Mouse (Mus musculus) hindbrain, embryonic 14.5 days (tissue): ENCODE measurements at regions not wholly inside any gene's neighbourhood (a gene's known extent, or its start where the extent isn't known, plus 50 kb on each side); places are given as distances from the start of the nearest gene placed in this dataset.
"Not testable (repeated sequence)": the region's sequence is repeated elsewhere in the genome, so short reads cannot be mapped to it uniquely, and the experiment has no call there.

ENCODE experiments used
- ATAC-seq: fragments of 200-750 bp; cut with Nextera tagmentation; 2 replicates; pipeline ENCODE4 v1.8.0; 2017; ENCODE audit warnings: moderate number of reproducible peaks, mild to moderate bottlenecking, moderate TSS enrichment, moderate library complexity; ENCODE audit not compliant: low FRiP score
- DNase-seq: peaks from one replicate; pipeline ENCODE4 v3.0.0-alpha.2; 2015; ENCODE audit warnings: low spot score
- H3K27ac ChIP-seq: fragments of 300-500 bp; sonication (generic); 2 replicates; pipeline ENCODE4 v1.5.1; 2014; ENCODE audit warnings: mild to moderate bottlenecking, moderate library complexity
- H3K27me3 ChIP-seq: fragments of 300-500 bp; sonication (generic); 2 replicates; pipeline ENCODE4 v1.6.1; 2014; ENCODE audit warnings: mild to moderate bottlenecking, low read length, mixed read lengths; ENCODE audit not compliant: control insufficient read depth, insufficient read depth
- H3K36me3 ChIP-seq: fragments of 300-500 bp; sonication (generic); replicated peaks from 2 replicates; pipeline ENCODE4 v1.6.1; 2014; ENCODE audit not compliant: control insufficient read depth, insufficient read depth
- H3K4me1 ChIP-seq: fragments of 300-500 bp; sonication (generic); replicated peaks from 2 replicates; pipeline ENCODE4 v1.6.1; 2014; ENCODE audit warnings: antibody characterized with exemption, low read length, mixed read lengths; ENCODE audit not compliant: control insufficient read depth, insufficient read depth
- H3K4me2 ChIP-seq: fragments of 300-500 bp; sonication (generic); replicated peaks from 2 replicates; pipeline ENCODE4 v1.6.1; 2014; ENCODE audit warnings: mild to moderate bottlenecking, moderate library complexity
- H3K4me3 ChIP-seq: fragments of 300-500 bp; sonication (generic); replicated peaks from 2 replicates; pipeline ENCODE4 v1.5.1; 2014; ENCODE audit warnings: mild to moderate bottlenecking, low read length
- H3K9ac ChIP-seq: fragments of 300-500 bp; sonication (generic); 2 replicates; pipeline ENCODE4 v1.6.1; 2014
- H3K9me3 ChIP-seq: fragments of 300-500 bp; sonication (generic); 2 replicates; pipeline ENCODE4 v1.6.1; 2016; ENCODE audit warnings: low read length; ENCODE audit not compliant: control insufficient read depth
- WGBS: fragments of 180-500 bp; shearing (Covaris S2); extraction: QIAGEN DNeasy Blood & Tissue Kit; methylation state at CpG from one replicate; pipeline ENCODE4 v1.1.7; 2014; 5-methylcytosine and 5-hydroxymethylcytosine counted together

- H3K4me1 ChIP-seq: no peaks in the 10 kb centered on the region
- no peak overlapping the region for H3K9ac ChIP-seq
- H3K9me3 ChIP-seq: no peaks in the 10 kb centered on the region
- no peaks in the 10 kb centered on the region for H3K36me3 ChIP-seq
- no peak overlapping the region for H3K4me3 ChIP-seq
- H3K27me3 ChIP-seq: no peaks in the 10 kb centered on the region
- 73% methylated on average over 4 of the region's 4 CpGs for WGBS
- ATAC-seq: 0 out of 2 replicates have a peak, but pooled peaks have one; percentile 59
- DNase-seq: no peak
- H3K27ac ChIP-seq: no peak overlapping the region
- H3K4me2 ChIP-seq: no peak overlapping the region
Observed at GRCm38 (mm10) chr12:45162011-45162410, 87.5 kb upstream of the Stxbp6 start.

GRCm38 (mm10) chr12:45161581-45161980 lies 87.1 kb upstream of the Stxbp6 start:
- H3K9me3 ChIP-seq, H3K4me1 ChIP-seq, ATAC-seq, H3K36me3 ChIP-seq, DNase-seq, H3K4me2 ChIP-seq, H3K4me3 ChIP-seq, H3K9ac ChIP-seq, H3K27ac ChIP-seq, H3K27me3 ChIP-seq: not testable (repeated sequence)
- WGBS: 84% methylated on average over 4 of the region's 5 CpGs

GRCm38 (mm10) chr12:45158986-45159385 lies 84.5 kb upstream of the Stxbp6 start:
- no peaks in the 10 kb centered on the region for H3K36me3 ChIP-seq
- WGBS: 66% methylated on average over 3 of the region's 3 CpGs
- no peak overlapping the region for H3K4me2 ChIP-seq
- H3K4me3 ChIP-seq: no peak overlapping the region
- no peaks in the 10 kb centered on the region for H3K9me3 ChIP-seq
- H3K27me3 ChIP-seq: no peaks in the 10 kb centered on the region
- ATAC-seq: peak; percentile 72; the same call in 1 of the 2 replicates
- H3K9ac ChIP-seq: no peak overlapping the region
- 0 out of 2 replicates have a peak overlapping the region, but pooled peaks have one; percentile 62 for H3K27ac ChIP-seq
- peak; percentile 40 for DNase-seq
- H3K4me1 ChIP-seq: no peaks in the 10 kb centered on the region

DNA sequence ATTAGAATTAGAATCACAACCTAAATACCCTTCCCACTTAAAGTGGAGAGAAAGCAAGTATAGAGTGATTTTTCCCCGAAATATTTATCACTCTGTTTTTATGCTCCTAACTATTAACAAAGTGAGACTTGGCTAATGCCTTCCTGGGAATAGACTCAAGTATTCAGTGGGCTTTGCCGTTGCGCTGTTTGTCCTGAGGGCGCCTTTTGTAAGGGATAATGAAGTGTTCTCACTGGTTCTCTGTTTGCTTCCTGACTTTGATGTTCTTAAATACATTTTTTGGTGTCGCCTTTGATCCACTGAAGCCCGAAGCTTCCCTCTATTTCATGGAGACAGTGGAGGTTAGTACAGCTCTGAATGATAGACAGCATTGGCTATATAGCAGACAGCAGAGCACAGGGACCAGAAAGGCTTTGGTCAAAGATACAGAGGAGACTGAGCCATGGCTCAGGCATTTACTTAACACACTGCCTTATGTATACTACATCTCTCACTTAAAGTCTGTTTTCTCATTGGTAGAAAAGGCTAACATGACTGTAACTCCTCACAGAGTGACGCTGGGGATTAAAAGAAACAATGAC lies 63.0 kb upstream of the Stxbp6 start:
- 69% methylated on average over 7 of the region's 7 CpGs for WGBS
- H3K4me2 ChIP-seq: no peak overlapping the region
- H3K27ac ChIP-seq: no peak overlapping the region
- no peak for DNase-seq
- H3K4me1 ChIP-seq: no peaks in the 10 kb centered on the region
- no peaks in the 10 kb centered on the region for H3K36me3 ChIP-seq
- H3K27me3 ChIP-seq: no peaks in the 10 kb centered on the region
- H3K9ac ChIP-seq: no peak overlapping the region
- ATAC-seq: no peak
- H3K4me3 ChIP-seq: no peak overlapping the region
- no peaks in the 10 kb centered on the region for H3K9me3 ChIP-seq

- Histone ChIP-seq H3K9me3 (no peaks in the 10 kb centered on the region), H3K4me2 (no peak overlapping the region), H3K4me1 (no peaks in the 10 kb centered on the region), H3K27ac (no peak overlapping the region), H3K9ac (no peak overlapping the region), H3K36me3 (no peaks in the 10 kb centered on the region), H3K27me3 (no peaks in the 10 kb centered on the region), H3K4me3 (no peak overlapping the region)
- WGBS: 76% methylated on average over 2 of the region's 2 CpGs
- ATAC-seq: no peak
- no peak for DNase-seq
Observed at GRCm38 (mm10) chr12:45133415-45133814, 58.9 kb upstream of the Stxbp6 start.

GRCm38 (mm10) chr12:45131139-45131538 lies 56.6 kb upstream of the Stxbp6 start:
- Histone ChIP-seq H3K4me1 (no peaks in the 10 kb centered on the region), H3K27ac (no peak overlapping the region), H3K36me3 (no peaks in the 10 kb centered on the region), H3K9me3 (no peaks in the 10 kb centered on the region), H3K4me3 (no peak overlapping the region), H3K9ac (no peak overlapping the region), H3K4me2 (no peak overlapping the region), H3K27me3 (no peaks in the 10 kb centered on the region)
- DNase-seq (no peak), ATAC-seq (no peak)
- WGBS: 86% methylated on average over 5 of the region's 5 CpGs

DNA sequence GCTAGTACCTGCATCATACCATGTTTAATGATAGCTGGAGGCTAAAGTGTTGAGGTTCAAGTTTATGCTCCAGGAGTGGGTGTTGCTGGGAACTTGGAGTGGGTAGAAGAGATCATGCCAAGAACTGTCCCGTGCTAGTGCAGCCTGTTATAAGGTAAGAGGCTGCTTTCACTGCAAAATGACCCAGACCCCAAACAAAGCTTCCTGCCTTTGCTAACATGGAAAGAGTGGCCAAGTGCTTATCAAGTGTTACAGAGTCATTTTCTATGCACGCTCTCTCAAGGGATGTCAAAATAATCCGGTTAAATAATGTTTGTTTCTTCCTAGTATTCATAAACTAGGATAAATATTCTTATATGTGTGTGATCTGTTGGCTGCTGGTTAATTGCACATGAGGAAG lies 51.4 kb upstream of the Stxbp6 start:
- Histone ChIP-seq H3K4me2 (no peak overlapping the region), H3K4me1 (no peaks in the 10 kb centered on the region), H3K9me3 (no peaks in the 10 kb centered on the region), H3K27me3 (no peaks in the 10 kb centered on the region), H3K36me3 (no peaks in the 10 kb centered on the region), H3K27ac (no peak overlapping the region), H3K9ac (no peak overlapping the region), H3K4me3 (no peak overlapping the region)
- DNase-seq: no peak
- ATAC-seq: no peak
- 83% methylated on average over 3 of the region's 3 CpGs for WGBS
